Mouse (Mus musculus) cortical plate, adult 2 months (tissue): ENCODE results near the gene Mrpl1.

Source experiments
- CTCF ChIP-seq: fragments of 200-500 bp; IDR thresholded peaks from 2 replicates; pipeline ENCODE4 v1.5.1; 2011; ENCODE audit warnings: mild to moderate bottlenecking, control low read depth, low read length; ENCODE audit not compliant: insufficient read depth; ENCODE audit errors: extremely low read depth
- POLR2A ChIP-seq: fragments of 200-500 bp; IDR thresholded peaks from 2 replicates; pipeline ENCODE4 v1.6.1; 2011; ENCODE audit warnings: mild to moderate bottlenecking, low read length, control low read depth; ENCODE audit not compliant: insufficient read depth; ENCODE audit errors: extremely low read depth

DNA sequence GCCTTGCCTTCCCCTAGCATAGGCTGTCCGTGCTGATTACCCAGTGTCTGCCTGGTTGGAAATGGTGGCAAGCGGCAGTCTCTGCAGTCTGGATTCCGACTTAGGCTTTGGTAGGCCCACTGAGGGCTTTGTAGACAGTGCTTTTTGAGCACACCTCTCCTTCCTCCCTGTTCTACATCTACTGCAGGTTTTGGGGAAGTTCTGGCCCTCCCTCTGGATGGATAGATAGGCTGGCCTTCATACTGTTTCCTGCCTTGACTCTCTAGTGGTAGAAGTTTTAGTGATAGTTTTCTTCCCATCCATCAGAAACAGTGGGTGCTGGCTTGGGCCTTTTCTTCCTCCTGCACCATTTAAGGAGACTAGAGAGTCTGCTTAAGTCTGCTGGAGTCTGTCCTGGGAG, 9.4 kb downstream of the Mrpl1 start:
- TF ChIP-seq CTCF = no peak
- no peak for TF ChIP-seq POLR2A
